Mouse (Mus musculus) kidney, adult 18-20 months (tissue): Measurements from ENCODE around the gene Hoxc8.

ENCODE experiments used
- DNase-seq: peaks from one replicate; pipeline ENCODE4 v3.0.0; 2021

Gene Hoxc8

DNA sequence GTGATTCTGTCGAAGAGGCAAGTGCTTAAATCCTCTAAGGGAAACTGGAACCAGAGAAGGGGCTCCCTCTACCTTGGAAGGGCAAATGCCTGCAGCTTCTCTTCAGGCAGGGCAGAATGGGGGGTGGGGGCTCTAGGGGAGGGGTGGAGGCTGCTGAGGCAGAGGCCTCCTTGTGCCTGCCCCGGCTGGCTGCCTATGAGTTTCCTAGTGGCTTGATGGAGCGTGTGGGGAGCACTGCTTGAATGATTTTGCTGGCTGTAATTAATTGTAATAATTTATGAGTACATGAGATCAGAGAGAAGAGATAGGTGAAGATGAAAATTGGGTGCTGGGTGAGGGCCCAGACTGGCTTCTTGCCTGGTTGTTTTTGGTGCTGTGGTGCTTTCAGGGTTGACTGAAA lies 5.5 kb upstream of the Hoxc8 start:
- no peak for DNase-seq

DNA sequence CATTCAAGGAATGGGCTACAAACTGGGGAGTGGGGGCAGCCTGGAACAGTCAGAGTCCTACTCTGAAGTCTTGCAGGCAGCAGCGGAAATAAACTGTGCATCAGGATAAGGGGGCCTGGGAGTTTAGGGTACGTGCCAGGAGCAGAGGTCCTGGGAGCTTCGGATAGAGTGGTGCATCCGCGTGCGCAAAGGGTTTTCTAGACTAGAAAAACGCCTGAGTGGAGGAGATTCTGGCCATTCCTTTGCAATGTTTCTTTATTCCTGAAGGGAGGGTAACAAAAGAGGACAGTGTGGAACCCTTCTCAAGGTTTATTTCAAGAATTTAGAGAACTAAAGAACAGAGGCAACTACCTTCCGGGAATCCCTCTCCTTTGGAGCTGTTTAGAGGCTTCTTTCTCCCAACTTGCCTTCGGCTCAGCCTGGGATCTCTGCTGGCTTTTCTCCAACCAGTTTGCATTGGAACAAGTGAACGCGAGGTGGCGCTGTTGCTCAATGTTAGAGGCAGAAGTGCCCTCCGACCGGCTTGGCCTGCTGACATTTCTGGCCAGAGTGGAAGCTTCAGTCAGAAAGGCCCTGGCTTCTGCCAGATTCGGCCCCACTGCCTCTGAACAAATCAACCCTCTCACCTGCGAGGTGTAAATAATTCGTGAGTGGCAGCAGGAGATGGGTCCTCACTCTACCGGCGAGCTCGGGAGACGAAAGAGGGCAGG lies 3.1 kb upstream of the Hoxc8 start:
- peak; percentile 96 for DNase-seq

DNA sequence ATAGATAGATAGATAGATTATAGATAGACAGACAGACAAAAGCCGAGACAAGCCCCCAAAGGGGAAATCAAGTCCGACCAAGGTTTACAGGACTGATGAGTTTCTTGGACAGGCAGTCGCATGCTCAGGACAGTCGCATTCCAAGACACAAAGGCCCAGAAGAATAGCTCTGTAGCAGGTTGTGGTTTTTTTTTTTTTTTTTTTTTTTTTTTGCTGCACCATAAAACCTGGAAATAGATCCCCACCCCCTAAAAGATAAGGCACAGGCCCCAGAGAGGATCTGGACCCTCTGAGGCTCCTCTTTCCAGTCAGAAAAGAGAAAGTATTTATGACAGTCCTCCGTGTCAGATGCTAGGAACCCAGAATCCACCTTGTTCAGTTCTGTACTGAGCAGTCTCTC lies 2.3 kb upstream of the Hoxc8 start:
- DNase-seq, result no peak

DNA sequence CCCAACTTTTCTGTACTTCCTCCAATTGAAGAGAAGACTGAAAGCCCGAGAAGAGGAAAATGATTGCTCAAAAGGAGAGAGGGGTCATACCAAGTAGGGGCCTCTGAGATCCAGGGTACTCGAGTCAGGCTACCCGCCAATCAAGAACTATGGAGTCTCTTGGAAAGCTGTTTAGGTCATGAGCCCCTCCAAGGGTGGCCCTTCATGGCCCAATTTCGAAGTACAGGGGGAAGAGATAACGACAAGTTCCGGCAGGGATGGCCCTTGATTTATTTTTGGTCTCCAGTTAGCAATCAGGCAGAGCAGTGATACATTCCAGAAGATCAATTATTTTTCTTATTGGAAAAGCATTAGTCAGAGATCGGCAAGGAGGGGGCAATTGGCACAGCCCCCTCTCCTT lies 1.4 kb downstream of the Hoxc8 start:
- no peak for DNase-seq

DNA sequence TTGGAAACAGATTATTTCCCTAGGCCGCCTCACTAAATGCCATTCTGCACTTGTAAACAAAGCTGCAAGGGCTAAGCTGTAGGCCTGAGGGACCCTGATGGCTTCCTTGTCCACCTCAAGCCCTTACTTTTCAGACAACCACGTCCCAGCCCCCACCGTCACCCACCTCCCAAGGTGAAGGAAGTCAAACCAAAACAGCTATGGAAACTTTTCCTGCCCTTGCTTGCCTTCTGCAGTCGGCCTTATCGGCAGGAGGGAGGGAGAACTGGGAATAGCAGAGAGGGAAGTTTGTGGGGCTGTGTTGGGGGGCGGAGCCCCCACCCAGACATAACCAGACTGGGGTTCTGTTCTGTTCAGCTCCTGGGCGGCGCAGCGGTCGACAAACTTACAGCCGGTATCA lies 1.8 kb downstream of the Hoxc8 start:
- peak; percentile 33 for DNase-seq

DNA sequence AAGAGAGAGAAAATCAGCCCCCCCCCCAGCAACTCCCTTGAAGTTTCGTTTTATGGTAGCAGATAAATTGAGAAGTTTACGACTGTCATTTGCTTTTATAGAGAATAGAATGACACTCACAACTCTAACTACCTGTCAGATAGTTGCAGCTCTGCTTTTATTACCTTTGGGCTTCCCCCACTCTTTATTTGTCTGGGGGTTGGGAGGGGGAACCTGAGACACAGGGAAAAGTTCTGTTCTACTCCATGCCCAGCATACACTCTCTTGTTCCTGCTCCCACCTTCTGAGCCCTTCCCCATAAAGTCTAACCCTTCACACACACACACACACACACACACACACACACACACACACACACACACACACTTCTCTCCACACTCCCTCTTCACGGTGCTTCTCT lies 2.5 kb downstream of the Hoxc8 start:
- no peak for DNase-seq

DNA sequence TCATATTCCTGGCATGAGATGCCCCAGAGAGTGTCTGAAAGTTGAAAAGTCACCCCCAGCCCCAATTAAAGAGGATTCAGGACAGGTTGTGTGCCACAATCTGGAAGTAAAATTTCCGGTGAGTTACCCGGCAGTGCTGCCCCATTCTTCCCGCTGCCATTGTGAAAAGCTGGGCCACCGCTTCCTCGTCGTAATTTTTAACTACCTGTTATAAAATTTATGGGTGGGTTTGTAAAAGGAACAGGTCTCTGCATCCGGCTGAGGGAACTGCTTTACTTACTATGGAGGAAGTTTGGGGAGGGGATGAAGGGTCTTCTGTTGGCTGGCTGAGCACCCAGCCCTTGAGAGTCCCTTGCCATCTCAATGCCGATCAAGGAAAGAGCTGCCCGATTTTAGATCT lies 6.1 kb downstream of the Hoxc8 start:
- DNase-seq, result peak; percentile 5

DNA sequence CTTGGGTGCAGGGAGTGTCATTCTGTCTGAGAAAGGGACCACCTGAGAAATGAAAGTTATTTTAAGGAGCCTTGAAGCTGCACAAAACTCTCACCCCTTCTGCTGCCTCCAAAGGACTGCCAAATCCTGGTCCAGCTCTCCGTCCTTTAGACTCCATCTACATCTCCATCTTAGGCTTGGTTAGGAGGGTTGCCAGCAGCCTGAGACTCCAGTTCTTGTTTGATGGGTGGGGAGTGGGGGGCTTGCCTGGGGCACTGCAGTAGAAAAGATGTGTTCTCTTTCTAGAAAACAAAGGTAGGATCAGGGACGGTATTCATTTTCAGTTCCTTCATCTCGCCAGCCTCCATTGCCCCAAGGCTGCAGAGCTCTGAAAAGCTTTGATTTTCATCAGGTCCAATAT lies 7.0 kb downstream of the Hoxc8 start:
- DNase-seq, result no peak

DNA sequence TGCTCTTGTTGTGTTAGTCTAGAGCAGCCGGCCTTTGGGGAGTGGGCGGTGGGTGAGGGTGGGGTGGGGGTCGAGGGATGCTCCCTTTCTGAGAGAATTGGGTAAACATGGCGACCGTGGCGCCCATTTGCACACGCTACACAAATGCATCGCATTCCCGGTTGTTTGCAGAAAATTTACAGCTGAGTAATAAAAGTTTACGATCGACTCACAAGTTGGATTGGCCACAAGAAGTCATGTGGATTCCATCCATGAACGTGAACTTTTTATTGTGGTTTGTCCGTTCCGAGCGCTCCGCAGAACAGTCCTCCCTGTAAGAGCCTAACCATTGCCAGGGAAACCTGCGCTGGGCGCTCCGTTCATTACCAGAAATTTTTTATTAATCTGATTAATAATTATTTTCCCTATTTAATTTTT lies 7.5 kb downstream of the Hoxc8 start, which contains the start of gene Hoxc6:
Hoxc6 (plus strand) TSS at position 319 of the 417 bp plus-strand sequence.
- peak; percentile 66 for DNase-seq

DNA sequence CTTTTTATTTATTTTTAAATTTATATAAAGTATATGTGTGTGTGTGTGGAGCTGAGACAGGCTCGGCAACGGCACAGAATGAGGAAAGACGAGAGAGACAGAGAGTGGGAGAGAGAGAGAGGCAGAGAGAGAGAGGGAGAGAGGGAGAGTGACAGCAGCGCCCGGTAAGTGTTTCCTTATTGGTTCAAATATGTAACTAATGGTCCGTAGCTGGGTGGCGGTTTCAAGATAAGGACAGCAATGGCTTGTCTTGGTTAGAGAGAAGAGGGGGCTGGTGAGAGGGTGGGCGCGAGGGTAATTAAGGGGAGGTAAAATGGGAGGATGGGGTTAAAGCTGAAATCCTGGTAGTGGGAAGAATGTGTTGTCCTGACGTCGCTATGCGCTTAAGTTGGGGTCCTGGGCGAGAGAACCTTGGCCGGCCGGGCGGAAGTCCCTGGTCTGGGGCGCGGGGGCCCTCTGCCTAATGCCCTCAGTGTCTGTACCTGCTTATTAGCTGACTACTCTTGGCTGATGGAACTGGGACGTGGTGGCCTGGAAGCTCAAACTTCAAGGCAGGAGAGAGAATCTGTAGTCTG lies 8.3 kb downstream of the Hoxc8 start:
- no peak for DNase-seq

DNA sequence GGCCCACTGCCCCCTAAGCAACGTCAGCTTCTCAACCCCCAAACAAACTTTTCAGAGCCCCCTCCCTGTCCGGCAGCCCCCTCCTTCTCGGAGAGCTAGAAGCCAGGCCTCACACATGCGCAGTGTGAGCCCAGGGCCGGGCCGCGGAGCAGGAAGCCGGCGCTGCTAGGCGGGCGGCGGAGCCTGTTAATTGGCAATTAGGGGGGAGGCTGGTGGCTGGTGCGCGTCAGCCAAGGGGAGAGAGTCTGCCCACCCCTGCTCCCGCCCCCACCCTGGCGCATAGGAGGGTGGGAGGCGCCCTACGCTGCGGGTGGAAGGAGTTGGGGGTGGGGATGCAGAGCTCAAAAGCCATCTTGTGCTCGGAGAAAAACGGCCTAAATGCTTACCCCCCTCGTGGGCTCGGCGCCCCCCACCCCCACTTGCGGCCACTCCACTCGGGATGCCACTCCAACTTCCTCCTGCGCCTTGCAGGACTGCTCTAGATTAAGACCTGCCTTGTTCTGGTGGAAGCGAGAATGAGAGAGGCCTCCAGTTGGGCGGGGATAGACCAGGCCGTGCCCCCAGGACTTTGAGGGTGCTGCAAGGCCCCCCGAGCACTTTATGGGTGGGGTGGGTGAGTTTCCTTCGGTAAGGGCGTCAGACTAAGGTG lies 8.9 kb downstream of the Hoxc8 start:
- peak; percentile 88 for DNase-seq

DNA sequence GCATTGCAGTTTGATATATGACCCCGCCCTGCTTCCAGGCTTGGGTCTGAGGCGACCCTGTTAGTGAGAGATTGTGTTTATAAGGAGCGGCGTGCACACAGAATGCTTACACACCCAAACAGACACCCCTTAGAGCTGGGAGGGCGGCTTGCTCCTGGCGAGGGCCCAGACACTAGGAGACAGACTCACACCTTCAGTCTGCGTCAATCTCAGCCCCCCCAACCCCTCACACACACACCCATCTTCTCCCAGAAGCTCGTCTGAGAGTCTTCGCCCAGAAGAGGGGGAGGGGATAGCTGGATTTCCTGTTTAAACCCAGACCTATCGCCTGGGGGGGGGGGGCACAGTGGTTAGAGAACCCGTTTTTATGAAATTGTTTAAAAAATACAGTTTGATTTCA lies 9.5 kb downstream of the Hoxc8 start:
- no peak for DNase-seq

DNA sequence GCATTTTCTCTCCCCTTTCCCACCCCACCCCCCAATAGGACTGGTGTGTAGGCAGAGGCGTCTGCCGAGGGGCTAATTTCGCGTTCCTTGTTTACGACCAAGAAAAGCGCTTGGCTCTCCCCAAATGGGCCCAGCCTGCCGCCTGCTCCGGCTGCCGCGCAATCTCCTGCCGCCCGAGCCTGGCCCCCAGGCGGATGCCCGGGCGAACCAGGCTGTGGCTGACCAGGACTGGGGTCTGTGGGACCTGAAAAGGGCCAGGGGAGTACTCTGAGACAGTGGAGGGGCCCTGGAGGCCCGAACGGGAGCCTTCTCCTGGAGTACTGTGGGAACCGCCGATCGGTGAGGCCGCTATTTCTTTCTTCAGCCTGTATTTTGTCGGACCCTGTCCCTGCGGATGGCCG lies 10.1 kb downstream of the Hoxc8 start:
- DNase-seq, result peak; percentile 55

DNA sequence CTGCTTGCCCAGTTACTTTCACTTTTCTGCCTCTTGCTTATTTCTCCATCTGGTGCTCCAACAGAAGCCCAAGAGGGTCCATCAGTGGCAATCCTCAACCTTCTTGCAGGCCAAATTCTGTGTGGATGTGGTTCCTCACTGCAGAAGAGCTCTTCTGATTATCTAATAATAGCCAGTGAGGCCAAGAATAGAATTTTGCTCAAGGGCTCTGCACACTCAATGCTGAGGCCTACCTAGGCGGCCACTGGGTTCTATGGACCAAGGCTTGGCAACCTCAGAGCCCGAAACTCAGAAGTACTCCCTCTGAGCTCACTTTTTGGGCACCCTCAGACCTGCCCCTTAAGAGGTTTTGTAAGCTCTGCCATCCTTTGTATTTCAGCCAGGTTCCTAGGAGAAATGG lies 11.0 kb downstream of the Hoxc8 start:
- DNase-seq, result peak; percentile 28

DNA sequence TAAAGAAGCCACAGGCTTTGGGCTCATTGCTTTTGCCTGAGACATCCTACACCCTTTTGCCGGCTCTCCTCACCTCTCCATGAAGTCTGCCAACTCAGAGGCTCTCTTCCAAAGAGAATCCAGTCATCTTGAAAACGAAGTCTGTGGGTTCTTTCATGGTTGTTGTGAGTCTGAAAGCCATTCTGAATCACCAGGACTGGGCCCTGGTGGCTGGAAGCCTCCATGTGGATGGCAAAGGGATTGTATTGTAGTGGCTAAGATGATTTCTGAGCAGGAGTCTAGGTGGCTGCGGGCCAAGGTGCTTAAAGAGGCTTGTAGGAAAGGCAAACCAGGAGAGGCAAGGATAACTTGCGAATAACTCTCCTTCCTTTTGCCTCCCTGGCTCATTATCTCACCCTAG lies 11.7 kb downstream of the Hoxc8 start:
- peak; percentile 51 for DNase-seq

DNA sequence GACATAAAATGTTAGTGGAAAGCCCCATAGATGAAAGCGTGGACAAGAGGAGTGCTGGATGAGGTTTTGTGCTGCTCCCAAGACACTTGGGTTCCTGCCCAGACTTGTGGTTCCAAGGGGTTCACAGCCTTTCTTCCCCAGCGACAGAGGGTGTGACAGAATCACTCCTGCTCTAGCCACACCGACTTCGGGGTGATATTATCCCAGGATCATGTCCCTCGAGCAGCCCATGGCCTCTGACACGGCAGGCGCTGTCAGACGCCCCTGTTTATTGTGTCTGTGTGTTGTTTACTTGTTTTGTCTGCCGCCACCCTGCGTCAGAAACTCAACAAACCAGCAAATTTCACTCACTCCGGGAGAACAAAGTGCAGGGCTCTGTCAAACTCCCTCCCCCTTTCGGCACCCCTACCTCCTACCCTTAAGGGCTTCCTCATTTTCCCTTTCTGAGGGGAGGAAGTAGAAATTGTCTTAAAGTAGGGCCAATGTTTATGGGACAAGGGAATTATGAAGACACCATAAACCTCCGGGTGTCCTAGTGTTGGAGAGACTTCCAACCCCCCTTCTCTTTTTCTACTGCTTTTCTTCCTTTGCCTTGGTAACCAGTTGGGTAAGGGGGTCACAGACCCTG lies 12.5 kb downstream of the Hoxc8 start:
- peak; percentile 36 for DNase-seq

DNA sequence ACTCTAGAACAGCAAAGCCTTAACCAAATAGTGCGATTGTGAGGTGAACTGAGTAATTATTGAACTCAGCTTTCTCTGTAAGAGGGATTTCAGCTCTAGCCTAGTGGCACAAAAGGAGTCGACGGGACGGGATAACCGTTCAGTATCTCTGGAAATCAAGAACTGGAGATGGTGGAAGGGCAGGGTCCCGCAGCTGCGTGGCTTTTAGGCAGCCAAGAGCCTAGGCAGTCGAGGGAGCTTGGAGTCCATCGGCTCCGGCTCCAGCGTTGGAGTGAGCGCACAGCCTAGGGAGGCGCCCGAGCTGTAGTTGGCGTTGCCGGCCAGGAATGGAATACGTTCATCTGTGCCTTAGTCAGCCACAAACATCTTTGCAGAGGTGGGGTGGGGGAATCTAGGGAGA lies 14.9 kb downstream of the Hoxc8 start:
- peak; percentile 51 for DNase-seq

DNA sequence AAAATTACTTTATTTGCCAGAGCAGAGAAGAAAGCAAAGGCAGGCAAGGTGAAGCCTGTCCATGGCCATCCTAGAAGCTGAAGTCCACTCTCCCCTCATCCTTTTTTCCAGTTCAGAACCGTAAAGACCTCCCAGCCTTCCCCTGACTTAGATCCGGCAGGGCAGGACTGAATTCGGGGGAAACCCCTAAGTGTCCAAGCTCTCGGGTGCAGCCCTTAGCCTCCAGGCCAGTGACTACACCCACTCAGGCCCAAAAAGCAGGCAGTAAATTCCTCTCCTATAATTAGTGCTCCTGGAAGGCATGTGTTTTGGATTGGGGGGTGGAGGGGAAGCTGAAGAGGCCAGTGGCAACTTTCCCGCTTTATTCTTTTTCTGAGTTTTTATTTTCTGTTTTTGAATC lies 15.4 kb downstream of the Hoxc8 start:
- DNase-seq, result peak; percentile 21

DNA sequence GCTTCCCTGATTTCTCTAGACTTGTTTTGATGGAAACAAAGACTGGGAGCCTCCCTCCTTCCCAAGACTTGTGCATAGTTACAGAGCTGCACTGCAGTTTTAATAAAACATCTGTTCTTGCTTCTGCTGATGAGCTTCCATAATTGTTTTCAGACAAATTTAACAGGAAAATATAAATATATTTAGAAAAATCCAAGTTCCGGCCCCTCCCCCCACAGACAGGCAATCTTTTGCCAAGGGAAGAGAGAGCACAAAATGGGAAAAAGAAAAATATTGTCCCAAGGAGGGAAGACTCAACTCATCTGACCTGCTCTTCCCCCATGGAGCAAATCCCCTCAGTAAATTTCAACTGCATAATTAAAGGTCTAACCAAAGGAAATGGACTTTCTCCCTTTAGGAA lies 15.9 kb downstream of the Hoxc8 start:
- no peak for DNase-seq

DNA sequence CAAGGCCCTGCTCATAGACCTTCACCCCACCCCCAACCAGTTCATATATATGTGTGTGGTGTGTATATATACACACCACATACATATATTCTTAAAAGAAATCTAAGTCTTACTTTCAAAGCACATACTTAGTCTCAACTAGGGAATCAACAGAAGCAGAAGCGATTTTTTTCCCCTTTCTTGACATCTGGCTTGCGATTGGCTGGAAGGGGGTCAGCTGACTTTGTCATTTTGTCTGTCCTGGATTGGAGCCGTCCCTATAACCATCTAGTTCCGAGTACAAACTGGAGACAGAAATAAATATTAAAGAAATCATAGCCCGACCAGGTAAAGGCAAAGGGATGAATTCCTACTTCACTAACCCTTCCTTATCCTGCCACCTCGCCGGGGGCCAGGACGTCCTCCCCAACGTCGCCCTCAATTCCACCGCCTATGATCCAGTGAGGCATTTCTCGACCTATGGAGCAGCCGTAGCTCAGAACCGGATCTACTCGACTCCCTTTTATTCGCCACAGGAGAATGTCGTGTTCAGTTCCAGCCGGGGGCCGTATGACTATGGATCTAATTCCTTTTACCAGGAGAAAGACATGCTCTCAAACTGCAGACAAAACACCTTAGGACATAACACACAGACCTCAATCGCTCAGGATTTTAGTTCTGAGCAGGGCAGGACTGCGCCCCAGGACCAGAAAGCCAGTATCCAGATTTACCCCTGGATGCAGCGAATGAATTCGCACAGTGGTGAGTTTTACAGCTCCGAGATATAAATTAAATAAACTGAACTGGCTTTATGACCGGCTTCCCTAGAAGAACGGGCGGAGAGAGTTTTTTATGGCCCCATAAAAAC lies 19.1 kb downstream of the Hoxc8 start:
- DNase-seq, result peak; percentile 32

DNA sequence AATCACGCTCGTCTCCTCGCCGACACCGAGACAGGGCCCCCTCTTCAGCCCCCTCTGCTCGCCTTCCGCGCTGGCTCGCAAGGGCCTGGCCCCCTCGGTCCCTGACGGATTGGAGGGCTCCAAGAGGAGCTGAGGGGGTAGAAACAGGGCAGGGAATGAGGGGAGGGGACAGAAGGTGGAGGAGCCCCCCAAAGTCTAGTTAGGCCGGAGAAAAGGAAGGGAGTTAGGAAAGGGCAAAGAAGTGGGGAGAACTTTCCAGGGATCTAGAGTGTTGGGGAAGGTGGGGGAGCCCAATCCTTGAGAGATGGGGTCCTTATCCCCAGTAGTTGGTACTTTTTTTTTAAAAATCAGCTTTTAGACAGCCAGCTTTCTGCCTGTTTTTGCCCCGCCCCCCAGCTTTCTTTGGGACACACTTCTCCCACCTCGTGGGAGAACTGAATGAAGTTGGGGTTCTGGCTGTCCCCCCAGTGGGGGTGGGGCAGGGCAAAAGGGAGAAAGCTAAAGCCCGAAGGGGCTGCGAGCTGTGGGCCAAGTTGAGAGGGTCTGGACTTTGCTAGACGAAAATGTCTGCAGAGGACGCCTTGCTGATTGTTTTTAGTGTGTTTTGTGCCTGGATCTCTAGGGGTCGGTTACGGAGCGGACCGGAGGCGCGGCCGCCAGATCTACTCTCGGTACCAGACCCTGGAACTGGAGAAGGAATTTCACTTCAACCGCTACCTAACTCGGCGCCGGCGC lies 19.9 kb downstream of the Hoxc8 start:
- no peak for DNase-seq

DNA sequence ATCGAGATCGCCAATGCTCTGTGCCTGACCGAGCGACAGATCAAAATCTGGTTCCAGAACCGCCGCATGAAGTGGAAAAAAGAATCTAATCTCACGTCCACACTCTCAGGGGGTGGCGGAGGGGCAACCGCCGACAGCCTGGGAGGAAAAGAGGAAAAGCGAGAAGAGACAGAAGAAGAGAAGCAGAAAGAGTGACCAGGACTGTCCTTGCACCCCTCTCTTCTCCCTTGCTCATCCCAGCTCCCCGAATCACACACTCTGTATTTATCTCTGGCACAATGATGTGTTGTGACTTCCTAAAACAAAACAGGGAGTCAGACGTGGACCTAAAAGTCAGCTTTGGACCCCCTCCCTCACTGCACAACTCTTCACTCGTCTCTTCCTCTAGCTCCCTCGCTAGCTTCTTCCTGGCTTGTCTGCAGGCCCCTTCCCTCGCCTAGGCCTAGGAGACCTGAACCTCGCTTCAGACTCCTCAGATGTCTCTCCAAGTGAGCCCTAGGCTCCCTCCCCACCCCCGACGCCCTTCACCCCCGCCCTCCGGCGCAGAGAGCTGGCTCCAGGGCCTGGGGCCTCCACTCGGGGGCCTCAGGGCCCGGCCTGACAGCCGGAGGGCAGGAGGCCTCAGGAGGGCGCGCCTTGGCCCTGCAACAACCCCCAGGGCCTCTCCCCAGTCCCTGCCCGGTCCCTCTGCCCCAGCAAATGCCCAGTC lies 20.6 kb downstream of the Hoxc8 start:
- DNase-seq, result no peak
